Mouse (Mus musculus): ENCODE data around the gene Tbx10. TPM values are rescaled to one million over a fixed set of nuclear protein-coding genes. Genes with fewer than 3 reads are reported as not detected.

The Tbx10 gene
- total RNA-seq, 2 experiments from 2014 or later = not detected

- intact Hi-C loops (cut with DNase I) = loop anchor here (1.0 kb wide), 1 partner anchor 11 kb away; the partner anchor contains the start of gene Ndufv1
These were observed 8.5 kb downstream of the Tbx10 start for GRCm38 (mm10) chr19:4000949-4001525.

GRCm38 (mm10) chr19:4001752-4002151 is 9.2 kb downstream of the Tbx10 start:
- no peak for DNase-seq (ENCODE audit: low spot score in 2 of 2)
- intact Hi-C loops (cut with DNase I) = no loop called here

More at GRCm38 (mm10) chr19:4000949-4001525, 8.5 kb downstream of the Tbx10 start:
- no peak for DNase-seq (ENCODE audit: low spot score in 2 of 2)

- no peak for DNase-seq (ENCODE audit: low spot score in 2 of 2)
These were observed 10.6 kb downstream of the Tbx10 start, which contains the start of gene Doc2g for GRCm38 (mm10) chr19:4003112-4003511. Gene Doc2g, plus strand, starts transcription at chr19:4003313.

GRCm38 (mm10) chr19:4003641-4004040 is 11.1 kb downstream of the Tbx10 start:
- DNase-seq (ENCODE audit: low spot score in 2 of 2) = no peak
- intact Hi-C loops (cut with DNase I) = no loop called here

More at GRCm38 (mm10) chr19:4003112-4003511, 10.6 kb downstream of the Tbx10 start, which contains the start of gene Doc2g:
- intact Hi-C loops (cut with DNase I) = no loop called here

GRCm38 (mm10) chr19:4004331-4004730 is 11.8 kb downstream of the Tbx10 start:
- intact Hi-C loops (cut with DNase I) = no loop called here
- no peak for DNase-seq (ENCODE audit: low spot score in 2 of 2)

DNA sequence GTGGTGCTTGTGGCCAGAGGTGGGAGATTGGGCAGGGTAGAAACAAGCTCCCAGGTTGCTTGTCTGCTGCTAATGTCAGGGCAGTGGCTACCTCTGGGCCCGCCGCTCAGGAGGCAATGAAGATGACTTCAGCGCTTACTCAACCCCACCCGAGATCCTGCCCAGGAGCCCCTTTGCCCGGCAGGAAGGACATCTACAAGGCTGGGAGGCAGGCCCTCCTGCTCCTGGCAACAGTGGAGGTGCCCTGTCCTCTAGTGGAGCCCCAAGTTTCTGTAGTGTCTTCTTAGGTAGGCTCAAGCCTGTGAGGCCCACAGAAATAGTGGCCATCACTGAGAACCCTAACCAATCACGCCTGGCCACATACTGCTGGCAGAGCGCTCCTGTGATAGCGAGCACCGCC is 12.5 kb downstream of the Tbx10 start:
- intact Hi-C loops (cut with DNase I) = no loop called here
- DNase-seq (ENCODE audit: low spot score in 2 of 2) = no peak

GRCm38 (mm10) chr19:4005971-4006370 is 13.4 kb downstream of the Tbx10 start:
- intact Hi-C loops (cut with DNase I) = no loop called here
- no peak for DNase-seq (ENCODE audit: low spot score in 2 of 2)

DNA sequence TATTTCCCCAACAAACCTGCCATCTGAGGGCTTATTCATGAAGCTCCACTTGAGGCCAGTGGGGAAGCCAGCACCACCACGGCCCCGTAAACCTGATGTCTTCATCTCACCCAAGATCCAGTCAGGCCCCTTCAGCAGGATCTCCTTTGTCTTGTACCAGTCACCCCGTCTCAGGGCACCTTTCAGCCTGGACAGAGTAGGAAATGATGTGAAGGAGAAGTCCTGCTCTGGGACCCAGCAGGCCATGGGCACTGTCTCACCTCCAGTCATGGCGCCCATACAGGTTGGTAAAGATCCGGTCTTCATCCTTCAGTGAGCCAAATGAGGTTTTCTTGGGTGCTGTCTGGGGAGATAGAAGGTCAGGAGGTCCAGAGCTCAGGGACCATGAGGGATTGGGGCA is 18.5 kb downstream of the Tbx10 start:
- intact Hi-C loops (cut with DNase I) = loop anchor here (10.0 kb wide), 1 partner anchor 294 kb away; the partner anchor contains the start of gene Grk2

GRCm38 (mm10) chr19:4012432-4013022 is 20.0 kb downstream of the Tbx10 start, which contains the start of gene Ndufv1:
Gene Ndufv1, minus strand, starts transcription at chr19:4012806.
- DNase-seq (ENCODE audit: low spot score in 2 of 2) = peak; percentile 98 to 100
- intact Hi-C loops (cut with DNase I) = loop anchor here (1.0 to 10.0 kb wide), 3 partner anchors 12 to 292 kb away; partner anchors contain the start of genes Gm49405, Grk2 and Nudt8

More for the DNA sequence above, 18.5 kb downstream of the Tbx10 start:
- DNase-seq (ENCODE audit: low spot score in 2 of 2) = no peak

GRCm38 (mm10) chr19:4013066-4013465 is 20.5 kb downstream of the Tbx10 start:
- intact Hi-C loops (cut with DNase I) = loop anchor here (1.0 to 10.0 kb wide), 2 partner anchors 67 to 292 kb away; partner anchors contain the start of gene Grk2
- DNase-seq (ENCODE audit: low spot score in 2 of 2) = no peak

GRCm38 (mm10) chr19:4014802-4015201 is 22.2 kb downstream of the Tbx10 start:
- intact Hi-C loops (cut with DNase I) = loop anchor here (5.0 to 10.0 kb wide), 3 partner anchors 77 to 290 kb away; partner anchors contain the start of gene Grk2
- DNase-seq (ENCODE audit: low spot score in 2 of 2) = no peak

DNA sequence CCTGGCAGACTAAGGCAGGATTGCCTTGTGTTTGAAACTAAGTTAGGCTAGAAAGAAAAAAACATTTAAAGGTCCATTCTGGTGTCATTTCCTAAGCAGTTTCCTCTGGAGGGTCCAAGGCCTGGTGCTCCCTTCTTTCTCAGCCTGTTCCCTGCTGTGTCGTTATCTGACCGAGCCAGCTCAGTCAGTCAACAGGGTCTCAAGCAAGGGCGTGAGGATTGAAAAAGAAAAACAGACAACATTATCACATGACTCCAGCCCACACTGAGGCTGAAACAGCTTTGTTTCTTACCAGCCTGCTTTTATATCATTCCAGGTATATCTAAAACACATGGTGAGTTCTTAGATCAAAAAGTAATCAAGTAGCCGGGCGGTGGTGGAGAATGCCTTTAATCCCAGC is 23.1 kb downstream of the Tbx10 start:
- intact Hi-C loops (cut with DNase I) = loop anchor here (5.0 to 10.0 kb wide), 3 partner anchors 77 to 289 kb away; partner anchors contain the start of gene Grk2
- DNase-seq (ENCODE audit: low spot score in 2 of 2) = no peak

DNA sequence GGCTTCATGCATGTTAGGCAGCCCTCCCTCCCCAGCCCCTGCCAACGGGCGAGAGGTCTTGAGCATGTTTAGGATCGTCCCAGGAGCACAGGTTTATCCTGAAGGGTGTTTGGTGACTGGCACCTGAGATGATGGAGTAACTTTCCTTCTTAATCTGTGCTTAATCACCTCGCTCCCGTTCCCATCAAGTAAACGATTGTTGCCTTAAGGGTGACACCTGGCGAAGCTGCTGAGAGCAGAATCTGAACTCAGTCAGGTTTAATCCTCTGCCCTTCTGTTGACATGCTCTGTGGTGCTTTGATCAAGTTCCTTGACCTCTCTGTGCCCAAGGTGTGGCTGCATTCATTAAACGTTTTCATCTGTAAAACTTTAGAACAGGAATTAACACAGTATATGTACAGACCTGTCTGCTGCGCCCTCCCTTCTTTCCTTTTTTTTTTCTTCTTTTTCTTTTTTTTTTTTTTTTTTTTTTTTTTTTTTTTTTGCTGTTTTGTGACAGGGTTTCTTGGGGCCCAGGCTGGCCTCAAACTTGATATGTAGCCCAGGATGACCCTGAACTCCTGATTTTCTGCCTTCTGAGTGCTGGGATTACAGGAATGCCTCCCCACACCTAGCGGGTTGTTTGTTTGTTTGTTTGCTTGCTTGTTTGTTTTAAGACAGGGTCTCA is 25.5 kb downstream of the Tbx10 start:
- intact Hi-C loops (cut with DNase I) = loop anchor here (2.0 to 10.0 kb wide), 4 partner anchors 74 to 287 kb away; partner anchors contain the start of gene Grk2
- no peak for DNase-seq (ENCODE audit: low spot score in 2 of 2)

DNA sequence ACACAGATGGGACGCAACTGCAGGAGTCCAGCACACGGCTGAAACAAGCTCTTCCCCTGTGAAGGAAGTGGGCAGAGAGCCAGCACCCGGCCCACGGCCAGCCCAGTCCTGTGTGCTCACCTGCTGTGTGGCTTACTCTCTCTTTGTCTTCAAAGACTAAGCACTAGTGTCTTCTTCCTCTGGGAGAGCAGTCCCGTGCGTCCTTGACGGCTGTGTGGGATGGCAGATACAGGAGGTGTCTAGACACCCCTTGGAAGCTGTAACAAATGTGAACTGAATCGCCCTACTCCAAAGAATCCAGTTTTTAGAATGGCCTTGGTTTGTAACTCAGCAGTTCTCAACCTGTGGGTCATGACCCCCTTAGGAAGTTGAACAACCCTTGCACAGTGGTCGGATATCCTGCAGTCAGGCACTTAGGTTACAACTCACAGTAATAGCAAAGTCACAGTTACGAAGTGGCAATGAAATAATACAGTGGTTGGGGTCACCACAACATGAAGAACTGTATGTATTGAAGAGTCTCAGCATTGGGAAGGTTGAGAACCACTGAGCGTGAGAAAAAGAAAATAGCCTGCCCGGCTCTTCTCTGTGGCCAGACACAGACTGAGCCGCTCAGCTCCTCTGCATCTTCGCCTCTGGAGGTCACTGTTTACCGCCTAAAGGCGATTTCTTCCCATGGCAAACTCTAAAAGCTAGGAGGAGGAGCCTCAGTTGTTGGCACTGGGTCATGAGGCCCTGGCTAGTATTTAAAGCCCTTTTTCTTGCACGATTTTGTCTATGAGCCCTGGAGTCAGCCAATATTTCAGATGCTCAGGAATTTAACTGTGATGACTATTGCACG is 26.4 kb downstream of the Tbx10 start:
- intact Hi-C loops (cut with DNase I) = loop anchor here (1.0 to 10.0 kb wide), 5 partner anchors 29 to 286 kb away; partner anchors contain the start of gene Grk2
- peak; percentile 77 to 88 for DNase-seq (ENCODE audit: low spot score in 2 of 2)

- intact Hi-C loops (cut with DNase I) = no loop called here
- no peak for DNase-seq (ENCODE audit: low spot score in 2 of 2)
These were observed 30.6 kb downstream of the Tbx10 start for GRCm38 (mm10) chr19:4023185-4023584.

- intact Hi-C loops (cut with DNase I) = loop anchor here (5.0 kb wide), 1 partner anchor 60 kb away; no protein-coding TSS in a partner anchor
- no peak for DNase-seq (ENCODE audit: low spot score in 2 of 2)
These were observed 35.0 kb downstream of the Tbx10 start for GRCm38 (mm10) chr19:4027576-4027975.

GRCm38 (mm10) chr19:4032668-4033067 is 40.1 kb downstream of the Tbx10 start:
- intact Hi-C loops (cut with DNase I) = no loop called here
- DNase-seq (ENCODE audit: low spot score in 2 of 2) = no peak

DNA sequence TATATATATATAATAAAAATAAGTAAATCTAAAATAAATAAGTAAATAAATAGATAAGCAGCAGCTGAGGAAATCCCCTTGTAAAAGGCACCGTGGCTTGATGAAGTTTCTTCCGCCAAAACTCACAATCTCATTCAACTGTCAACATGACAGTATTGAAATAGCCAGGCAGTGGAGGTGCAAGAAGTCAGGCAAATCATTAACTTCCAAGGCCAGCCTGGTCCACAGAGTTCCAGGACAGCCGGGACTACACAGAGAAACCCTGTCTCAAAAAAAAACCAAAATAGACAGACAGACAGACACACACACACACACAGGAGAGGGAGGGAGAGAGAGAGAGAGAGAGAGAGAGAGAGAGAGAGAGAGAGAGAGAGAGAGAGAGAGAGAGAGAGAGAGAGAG is 40.7 kb downstream of the Tbx10 start:
- intact Hi-C loops (cut with DNase I) = no loop called here
- DNase-seq (ENCODE audit: low spot score in 2 of 2) = no peak

- intact Hi-C loops (cut with DNase I) = no loop called here
- DNase-seq (ENCODE audit: low spot score in 2 of 2) = no peak
These were observed 41.2 kb downstream of the Tbx10 start for GRCm38 (mm10) chr19:4033742-4034141.
